Mouse (Mus musculus): ENCODE results near the gene Smdt1.

DNA sequence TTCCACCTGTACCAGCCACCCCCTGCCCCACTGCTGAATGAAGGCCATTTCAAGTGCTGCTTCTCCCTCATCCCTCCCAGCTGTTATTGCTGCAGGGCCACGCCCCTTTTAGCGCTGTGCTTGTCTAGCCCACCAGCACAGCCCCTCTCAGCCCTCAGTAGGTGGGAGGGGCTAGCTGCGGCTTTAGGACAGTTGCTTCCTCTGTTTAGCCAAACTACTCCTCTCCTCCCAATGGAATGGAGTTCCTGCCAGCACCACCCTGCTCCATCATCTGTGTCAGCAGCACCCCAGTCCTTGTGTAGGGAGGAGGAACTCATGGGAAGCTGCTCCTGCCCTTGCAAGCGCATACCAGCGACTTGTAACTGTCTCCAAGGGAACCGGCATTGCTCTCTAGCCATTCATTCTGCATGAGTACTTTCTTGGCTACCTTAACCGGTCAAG lies 45.5 kb upstream of the Smdt1 start:
- TF ChIP-seq MAX (IDR thresholded peaks at IDR 0.05; ENCODE audit: low read depth) (no peak), TCF12 (IDR thresholded peaks at IDR 0.05; ENCODE audit: insufficient read depth, poor library complexity, severe bottlenecking) (no peak), POLR2A (IDR thresholded peaks at IDR 0.05; ENCODE audit: insufficient read length, low read depth) (no peak), USF1 (IDR thresholded peaks at IDR 0.05; ENCODE audit: low read depth) (no peak), E2F4 (IDR thresholded peaks at IDR 0.05; ENCODE audit: insufficient read depth) (no peak)

All from myocyte (in vitro differentiated cells).